Comparison of ENCODE assay signal across 25 mouse cellular contexts in the genomic region with DNA sequence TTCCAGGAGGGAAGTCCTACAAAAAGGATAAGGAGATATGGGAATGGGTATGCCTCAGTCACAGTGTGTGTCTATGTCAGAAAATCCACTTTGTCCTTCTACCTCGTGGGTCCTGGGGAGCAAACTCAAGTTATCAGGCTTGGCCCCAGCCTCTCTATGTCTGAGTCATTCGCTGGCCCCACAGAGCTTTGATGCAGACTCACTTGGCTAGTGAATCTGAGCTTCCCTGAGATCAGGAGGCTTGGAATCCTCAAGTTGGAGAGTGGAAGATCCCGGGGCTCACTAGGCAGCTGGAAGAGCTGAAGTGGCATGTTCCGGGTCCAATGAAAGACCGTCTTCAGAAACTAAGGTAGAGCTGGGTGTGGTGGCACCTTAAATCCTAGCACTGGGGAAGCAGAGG. TPM values are rescaled to one million over a fixed set of nuclear protein-coding genes. Genes with fewer than 3 reads are reported as not detected.
"Had no signal": no experiment of that assay in that cellular context is flagged by ENCODE, and none has a peak within 500 bp of the region (broad histone marks: within the 10 kb centered on the region; RNA-seq: fewer than 3 reads in every experiment).

No protein-coding gene starts in this region.

- H3K27ac ChIP-seq: liver, embryonic 13.5 days; liver, embryonic 15.5 days; neural tube, embryonic 13.5 days; neural tube, embryonic 15.5 days had no signal

- H3K4me3 ChIP-seq: liver, embryonic 13.5 days; liver, embryonic 15.5 days; myocyte; neural tube, embryonic 13.5 days; neural tube, embryonic 15.5 days had no signal

- H3K9ac ChIP-seq: liver, embryonic 13.5 days; liver, embryonic 15.5 days; lung, embryonic 14.5 days; neural tube, embryonic 13.5 days; neural tube, embryonic 15.5 days had no signal

- DNase-seq: liver, embryonic 13.5 days; lung, adult 18-20 months; lung, embryonic 14.5 days; lung, postnatal 10 days; lung, postnatal 4 days; midbrain, embryonic 14.5 days; retina, postnatal 1 day; right cerebral cortex, adult 18-20 months; right cerebral cortex, postnatal 25 days; right cerebral cortex, postnatal 4 days; spleen, adult 18-20 months; thymus, adult 18-20 months; thymus, postnatal 14 days; thymus, postnatal 36 days had no signal

- ATAC-seq: midbrain, embryonic 16.5 days had no signal

- H3K27me3 ChIP-seq: liver, embryonic 13.5 days; liver, embryonic 15.5 days; neural tube, embryonic 13.5 days; neural tube, embryonic 15.5 days had no signal

- H3K4me1 ChIP-seq: liver, embryonic 13.5 days; liver, embryonic 15.5 days; neural tube, embryonic 13.5 days; neural tube, embryonic 15.5 days had no signal

- H3K36me3 ChIP-seq: liver, embryonic 13.5 days; liver, embryonic 15.5 days; neural tube, embryonic 13.5 days; neural tube, embryonic 15.5 days had no signal

- H3K4me2 ChIP-seq: liver, embryonic 13.5 days; liver, embryonic 15.5 days; lung, embryonic 14.5 days; midbrain, embryonic 11.5 days; neural tube, embryonic 13.5 days; neural tube, embryonic 15.5 days had no signal

- H3K9me3 ChIP-seq: liver, embryonic 13.5 days; liver, embryonic 15.5 days; neural tube, embryonic 13.5 days; neural tube, embryonic 15.5 days had no signal

RNA-seq across cellular contexts. Expression of gene Fkbp6, which starts 19.6 kb away (rescaled TPM):
- polyA plus RNA-seq: liver, embryonic 13.5 days; lung, embryonic 14.5 days; lung, embryonic 16.5 days; midbrain, embryonic 11.5 days; myocyte; neural tube, embryonic 11.5 days; small intestine, adult 2 months; stomach, embryonic 14.5 days had no signal

RNA-seq across cellular contexts. Expression of gene Trim50, which starts 22.9 kb away (rescaled TPM):
- polyA plus RNA-seq: liver, embryonic 13.5 days; liver, embryonic 15.5 days; lung, embryonic 14.5 days; lung, embryonic 16.5 days; midbrain, embryonic 11.5 days; midbrain, embryonic 14.5 days; midbrain, embryonic 16.5 days; myocyte; neural tube, embryonic 11.5 days; neural tube, embryonic 13.5 days; neural tube, embryonic 15.5 days; small intestine, adult 2 months; stomach, embryonic 14.5 days; thymus, postnatal 0 days had no signal
